Mouse (Mus musculus): ENCODE data around the gene Mr1.

DNA sequence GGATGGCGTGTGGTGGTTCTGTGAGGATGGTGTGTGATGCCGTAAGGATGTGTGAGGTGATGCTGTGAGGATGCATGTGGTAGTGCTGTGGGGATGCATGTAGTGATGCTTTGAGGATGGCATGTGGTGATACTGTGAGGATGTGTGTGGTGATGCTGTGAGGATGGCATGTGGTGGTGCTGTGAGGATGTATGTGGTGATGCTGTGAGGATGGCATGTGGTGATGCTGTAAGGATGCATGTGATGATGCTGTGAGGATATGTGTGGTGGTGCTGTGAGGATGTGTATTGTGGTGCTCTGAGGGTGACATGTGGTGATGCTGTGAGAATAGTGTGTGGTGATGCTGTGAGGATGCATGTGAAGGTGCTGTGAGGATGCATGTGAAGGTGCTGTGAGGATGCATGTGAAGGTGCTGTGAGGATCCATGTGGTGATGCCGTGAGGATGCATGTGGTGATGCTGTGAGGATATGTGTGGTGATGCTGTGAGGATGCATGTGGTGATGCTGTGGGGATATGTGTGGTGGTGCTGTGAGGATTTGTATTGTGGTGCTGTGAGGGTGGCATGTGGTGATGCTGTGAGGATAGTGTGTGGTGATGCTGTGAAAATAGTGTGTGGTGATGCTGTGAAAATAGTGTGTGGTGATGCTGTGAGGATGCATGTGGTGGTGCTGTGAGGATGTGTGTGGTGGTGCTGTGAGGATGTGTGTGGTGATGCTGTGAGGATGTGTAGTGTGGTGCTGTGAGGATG, 26.5 kb upstream of the Mr1 start:
- TF ChIP-seq CTCF (IDR thresholded peaks at IDR 0.05; ENCODE audit: low read depth, low read length) = no peak
- TF ChIP-seq TAL1 (conservative IDR thresholded peaks at IDR 0.05; ENCODE audit: low read depth, low read length) = no peak
- no peak for TF ChIP-seq POLR2AphosphoS5 (IDR thresholded peaks at IDR 0.05; ENCODE audit: insufficient replicate concordance, low read depth, low read length)
- no peak for TF ChIP-seq GATA1 (IDR thresholded peaks at IDR 0.05; ENCODE audit: borderline replicate concordance, low read length)
- TF ChIP-seq GATA2 (IDR thresholded peaks at IDR 0.05; ENCODE audit: borderline replicate concordance, low read depth, low read length) = 0 out of 2 replicates have a peak, but pooled peaks have one; percentile 23

Data from G1E (cell line).